Mouse (Mus musculus) cerebellum, postnatal 25 days (tissue): ENCODE measurements around the gene Nnmt.
A peak's percentile ranks its signal among the peaks of the same experiment; 100 is the strongest.

Experiments used
- DNase-seq, 2 experiments: peaks; one replicate each; pipeline ENCODE4 v3.0.0; 2021; ENCODE audit warnings: mixed read lengths in 2 of 2

Gene Nnmt

DNA sequence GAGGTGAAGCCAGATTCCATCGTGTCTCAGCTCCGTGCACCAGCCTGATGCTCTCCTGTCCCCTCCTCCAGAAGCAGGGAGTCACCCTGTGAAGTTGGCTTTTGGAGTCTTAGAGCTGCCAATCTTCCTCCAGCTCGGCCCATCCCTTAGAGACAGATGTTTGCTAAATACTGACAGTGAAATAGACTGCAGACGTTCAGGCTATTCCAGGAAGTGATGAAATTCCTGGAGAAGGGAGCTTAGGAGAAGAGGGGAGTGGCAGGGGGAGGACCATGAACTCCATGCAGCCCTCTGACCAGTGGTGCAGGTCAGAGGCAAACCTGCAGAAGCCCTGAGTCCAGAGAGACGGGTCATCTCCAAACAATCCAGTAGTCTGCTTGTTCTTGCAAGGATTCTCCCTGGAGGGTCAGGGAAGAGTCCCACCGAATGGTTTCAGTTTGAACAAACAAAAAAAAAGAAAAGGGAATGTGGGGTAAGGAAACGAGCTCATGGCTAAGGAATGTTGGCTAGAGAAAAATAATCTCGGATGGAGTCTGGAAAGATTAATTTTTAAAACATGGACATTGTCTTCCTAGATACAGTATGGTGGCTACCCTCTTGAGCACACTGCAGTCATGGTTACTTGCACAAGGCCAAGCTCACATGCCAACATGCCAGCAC lies at the start of gene Nnmt:
TSS of gene Nnmt (minus strand) at position 215 of the 660 bp plus-strand sequence.
- no peak for DNase-seq

DNA sequence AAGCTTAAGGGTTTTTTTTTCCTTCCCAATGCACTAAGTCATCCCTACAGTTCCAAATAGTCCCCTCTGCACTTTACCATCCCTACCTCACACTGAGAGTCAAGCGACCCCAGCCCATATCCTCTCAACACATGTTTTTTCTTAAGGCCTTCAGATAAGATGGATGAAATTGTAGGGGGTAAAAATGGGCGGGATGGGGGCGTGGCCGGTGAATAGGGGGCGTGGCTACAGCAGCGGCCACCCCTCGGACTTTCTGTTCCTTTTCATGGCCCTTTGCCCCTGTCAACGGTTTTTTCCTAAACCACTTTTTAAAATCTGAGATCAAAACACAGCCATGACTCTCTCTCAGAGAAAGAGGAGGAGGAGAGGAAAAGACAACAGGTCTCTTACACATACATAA lies 49.8 kb upstream of the Nnmt start:
- DNase-seq: no peak

DNA sequence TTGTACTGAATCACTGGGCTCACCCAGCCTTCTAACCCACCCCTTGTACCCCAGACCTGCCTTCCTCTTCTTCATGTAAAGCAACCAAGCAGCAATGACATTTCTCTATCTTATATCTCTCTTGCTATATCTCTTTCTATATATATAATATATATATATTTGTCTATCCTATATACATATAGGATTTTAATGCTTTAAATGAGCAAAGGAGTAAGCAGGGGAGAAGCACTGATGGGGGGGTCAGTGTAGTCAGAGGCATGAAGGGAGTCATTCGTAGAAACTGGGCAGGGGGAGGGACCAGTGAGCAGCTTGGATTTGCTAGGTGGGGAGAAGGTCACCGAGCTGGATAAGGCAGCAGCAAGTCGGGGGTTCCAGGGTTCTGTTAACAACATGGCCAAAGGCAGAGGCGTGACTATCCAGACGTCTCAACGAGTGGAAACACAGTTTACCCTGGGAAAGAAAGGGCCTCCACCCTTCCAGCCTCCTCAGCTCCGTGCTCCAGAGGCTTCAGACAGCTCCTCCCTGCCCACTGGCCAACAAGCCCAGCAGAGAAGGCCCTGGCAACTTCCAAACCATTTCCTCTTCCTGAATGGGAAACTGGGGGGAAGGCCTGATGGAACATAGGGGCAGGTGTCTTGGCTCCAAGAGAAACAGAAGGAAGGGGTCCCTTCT lies 48.6 kb upstream of the Nnmt start:
- no peak for DNase-seq

DNA sequence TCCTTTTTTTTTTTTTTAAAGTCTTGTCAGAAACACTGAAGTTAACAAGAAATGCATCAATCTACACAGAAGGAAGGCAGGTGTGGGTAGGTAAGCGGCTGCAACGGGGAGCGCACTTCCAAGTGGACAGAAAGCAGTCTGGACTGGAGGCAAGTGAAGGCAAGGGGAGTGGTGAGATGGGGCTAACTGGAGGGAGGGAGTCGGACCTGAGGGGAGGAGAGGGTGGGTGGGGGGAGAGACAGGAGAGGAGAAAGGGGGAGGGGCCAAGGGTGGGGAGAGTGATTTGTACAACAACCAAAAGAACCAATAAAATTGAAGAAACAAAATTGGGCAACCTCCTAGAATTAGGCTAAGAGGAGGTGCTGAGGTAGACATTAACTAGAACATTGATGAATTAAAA lies 47.1 kb upstream of the Nnmt start:
- no peak for DNase-seq

DNA sequence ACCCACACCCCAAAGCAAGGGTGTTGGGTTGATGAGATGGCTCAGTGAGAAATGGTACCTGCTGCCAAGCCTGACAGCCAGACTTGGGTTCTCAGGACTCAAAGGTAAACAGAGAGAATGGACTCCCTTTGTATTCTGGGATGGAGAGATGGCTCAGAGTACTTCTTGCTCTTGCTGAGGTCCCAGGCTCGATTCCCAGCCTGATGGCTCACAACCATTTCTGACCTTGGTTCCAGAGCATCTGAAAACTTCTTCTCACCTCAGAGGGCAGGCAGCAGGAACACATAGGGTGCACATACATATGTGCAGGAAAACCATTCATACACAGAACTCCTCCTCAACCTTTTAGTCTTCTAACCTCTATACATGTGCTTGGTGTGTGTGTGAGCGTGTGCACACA lies 45.9 kb upstream of the Nnmt start:
- DNase-seq: no peak

DNA sequence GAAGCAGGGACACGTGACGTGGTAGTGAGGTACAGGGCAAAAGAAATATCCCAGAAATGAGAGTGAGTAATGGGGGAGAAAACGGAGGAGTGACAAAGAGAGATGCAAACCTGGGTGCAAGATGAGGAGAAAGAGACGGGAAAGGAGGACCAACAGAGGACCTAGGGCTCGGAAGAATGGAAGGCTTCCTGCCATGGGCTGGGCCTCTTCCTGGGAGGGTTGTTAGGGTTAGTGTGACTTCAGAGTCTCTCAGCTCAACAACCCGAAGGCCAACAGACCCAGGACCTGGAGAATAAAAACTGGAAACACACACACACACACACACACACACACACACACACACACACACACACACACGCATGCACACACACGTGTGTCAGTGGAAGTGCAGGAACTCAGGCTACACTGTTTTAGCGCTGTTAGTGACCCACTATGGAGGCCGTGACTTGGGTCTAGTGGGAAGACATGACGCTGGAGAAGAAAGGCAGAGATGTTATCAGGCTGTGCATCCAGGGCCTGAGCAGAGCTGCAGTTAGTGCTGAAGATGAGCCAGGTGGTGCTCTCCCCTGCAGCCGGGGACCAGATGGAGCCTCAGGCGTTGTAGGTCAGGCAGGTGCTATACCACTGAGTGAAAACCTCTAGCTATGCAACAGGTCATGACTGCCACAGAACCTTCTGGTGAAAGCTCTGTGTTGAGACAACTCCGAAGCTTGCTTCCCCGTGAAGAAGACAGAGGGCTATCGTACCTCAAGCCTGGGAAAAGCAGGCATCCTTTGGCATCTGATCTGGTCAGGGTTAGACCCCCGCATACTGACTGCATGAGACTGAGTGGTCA lies 45.1 kb upstream of the Nnmt start:
- peak; percentile 59 to 67 for DNase-seq

DNA sequence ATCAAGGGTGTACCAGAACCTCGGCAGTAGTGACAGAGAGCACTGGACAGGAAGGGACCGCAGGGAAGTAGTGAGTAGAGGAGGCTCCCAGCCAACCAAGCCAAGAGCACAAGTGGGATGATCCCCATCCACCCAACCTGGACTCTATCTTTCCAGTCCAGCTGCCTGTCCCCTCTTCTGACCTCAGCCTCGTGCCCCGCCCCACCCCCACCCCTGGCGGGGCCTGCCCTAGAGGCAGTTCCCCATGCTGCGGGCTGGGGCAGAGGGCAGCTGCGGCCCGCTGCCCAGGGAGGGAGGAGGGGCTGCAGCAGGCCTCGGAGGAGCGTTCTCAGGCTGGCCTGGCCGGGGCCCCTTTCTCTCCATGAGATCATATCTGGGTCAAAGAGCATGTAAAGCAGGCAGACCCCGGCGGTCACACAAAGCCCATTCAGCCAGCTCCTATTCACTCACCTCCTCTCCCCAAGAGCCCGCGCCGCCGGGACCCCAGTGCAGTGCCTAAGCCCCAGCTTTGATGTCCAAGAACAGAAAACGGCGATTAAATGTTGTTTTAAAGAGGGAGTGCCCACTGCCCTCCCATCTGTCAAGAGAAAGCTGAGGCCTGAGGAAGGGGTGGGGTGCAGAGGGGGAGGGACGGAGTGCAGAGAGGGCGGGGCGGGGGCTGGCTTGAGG lies 44.3 kb upstream of the Nnmt start:
- DNase-seq: peak; percentile 26 to 31

DNA sequence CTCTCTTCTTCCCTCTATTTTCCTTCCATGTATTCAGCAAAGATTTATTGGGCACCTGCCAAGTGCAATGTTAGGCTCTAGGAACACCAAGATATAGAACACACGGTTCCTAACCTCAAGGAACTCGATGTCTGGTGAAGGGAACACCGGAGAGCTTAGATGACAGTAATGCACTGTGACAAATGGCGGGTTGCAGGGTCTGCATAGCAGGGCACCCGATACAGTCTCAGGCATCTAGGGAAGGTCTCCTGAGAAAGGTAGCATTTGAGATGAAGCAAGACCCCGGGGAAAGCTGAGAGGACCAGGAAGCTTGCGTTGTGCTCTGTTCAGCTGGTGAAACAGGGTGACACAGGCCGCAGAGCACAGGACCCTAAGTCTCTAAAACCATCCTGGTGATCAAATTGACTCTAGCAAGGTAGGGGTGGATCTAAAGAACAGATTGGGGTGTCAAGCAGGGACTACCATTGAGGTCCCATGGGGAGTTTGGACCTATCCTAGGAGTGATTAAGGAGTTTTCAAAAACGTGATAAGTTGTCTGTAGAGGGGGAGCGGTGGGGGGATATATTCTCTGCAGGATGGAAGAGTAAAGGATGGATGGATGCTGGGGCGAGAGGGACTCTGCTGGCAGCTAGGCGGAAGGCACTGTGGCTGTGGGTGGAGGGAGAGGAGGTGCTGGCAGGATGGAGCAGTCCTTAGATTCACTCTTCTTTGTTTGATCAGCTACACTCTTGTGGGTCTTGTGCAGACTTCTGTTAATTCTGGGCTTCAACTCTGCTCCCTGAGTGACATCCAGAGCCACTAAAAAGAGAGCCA lies 43.5 kb upstream of the Nnmt start:
- DNase-seq: no peak

DNA sequence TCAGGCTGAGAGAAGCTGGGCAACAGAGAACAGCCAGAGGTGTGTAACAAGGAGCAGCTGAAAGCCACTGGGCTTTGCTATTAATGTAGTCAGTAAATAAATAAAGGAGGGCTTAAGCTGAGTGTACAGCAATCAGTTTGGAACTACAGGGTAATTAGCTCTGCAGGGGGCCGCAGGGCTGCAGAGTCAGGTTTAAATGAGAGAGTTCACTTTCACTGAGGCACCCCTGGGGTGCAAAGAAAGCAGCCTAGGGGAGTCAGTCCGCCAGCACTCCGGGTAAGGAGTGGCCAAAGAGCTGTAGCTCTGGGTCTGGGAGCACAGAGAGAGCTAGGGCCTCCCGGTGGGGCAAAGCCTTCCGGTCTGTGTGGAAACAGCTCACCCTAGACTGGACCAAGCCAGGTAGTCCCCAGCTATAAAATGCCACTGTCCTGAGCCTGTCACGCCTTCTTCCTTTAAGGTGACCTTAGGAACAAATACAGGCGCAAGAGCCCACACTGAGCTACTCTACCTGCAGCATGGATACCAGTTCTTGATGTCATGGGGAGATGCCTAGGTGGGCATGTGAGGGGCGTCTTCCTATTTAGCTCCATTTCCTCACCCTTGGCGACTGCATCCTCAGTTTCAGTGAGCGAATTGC lies 42.8 kb upstream of the Nnmt start:
- DNase-seq: peak; percentile 9 to 12

DNA sequence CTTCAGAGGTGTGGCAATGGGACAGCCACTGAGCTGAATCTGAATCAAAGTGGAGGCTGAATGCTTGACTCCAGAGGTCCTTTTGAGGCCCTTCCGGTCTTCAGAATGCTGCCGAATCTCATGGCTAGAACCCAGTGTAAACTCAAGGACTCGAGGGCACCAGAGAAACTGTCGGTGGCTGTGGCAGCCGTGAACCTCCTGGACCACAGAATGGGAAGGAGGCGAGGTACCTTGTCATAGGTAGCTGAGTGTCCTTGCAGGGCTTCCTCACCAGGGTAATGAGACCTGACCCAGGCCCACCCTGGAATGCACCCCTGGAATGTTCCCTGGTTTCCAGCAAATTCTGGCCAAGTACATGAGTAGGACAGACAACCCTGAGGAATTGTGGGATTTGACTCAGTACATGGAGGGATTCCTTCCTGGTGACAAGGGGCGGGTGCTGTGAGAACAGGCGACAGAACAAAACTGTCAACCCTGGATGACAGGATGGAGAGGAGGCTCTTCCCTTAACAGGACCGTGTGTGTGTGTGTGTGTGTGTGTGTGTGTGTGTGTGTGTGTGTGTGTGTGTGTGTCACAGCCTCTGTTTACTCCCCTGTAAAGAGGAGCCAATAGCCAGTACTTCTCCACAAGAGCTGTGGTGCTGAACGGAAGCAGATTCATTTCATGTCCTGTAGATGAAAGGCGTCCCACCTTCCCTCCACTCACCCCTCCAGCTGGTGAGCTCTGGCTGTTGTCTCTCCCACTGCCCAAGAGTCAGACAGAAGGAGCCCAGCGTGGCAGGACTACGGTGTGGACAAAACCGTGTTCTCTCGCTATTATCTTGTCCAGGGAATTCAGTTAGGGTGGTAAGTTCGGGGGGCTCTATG lies 42.1 kb upstream of the Nnmt start:
- no peak for DNase-seq

DNA sequence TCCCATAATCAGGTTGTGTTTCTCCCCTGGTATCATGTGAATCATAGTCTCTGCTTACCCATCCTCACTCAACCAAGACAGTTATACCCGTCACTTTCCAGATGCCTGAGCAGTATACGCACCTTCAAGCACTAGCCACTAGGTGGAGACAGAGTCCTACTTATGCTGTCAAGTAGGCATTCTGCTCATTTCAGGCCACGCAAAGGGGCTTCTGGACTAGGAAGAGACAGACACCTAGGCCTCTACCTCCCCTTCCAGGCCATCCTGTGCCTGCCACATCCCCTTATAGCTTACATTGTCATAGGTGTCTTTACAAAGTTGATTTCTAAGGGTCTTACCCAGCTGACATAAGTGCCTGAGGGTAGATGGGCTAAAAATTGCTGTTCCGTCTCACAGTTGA lies 41.3 kb upstream of the Nnmt start:
- DNase-seq: peak; percentile 72 to 80

DNA sequence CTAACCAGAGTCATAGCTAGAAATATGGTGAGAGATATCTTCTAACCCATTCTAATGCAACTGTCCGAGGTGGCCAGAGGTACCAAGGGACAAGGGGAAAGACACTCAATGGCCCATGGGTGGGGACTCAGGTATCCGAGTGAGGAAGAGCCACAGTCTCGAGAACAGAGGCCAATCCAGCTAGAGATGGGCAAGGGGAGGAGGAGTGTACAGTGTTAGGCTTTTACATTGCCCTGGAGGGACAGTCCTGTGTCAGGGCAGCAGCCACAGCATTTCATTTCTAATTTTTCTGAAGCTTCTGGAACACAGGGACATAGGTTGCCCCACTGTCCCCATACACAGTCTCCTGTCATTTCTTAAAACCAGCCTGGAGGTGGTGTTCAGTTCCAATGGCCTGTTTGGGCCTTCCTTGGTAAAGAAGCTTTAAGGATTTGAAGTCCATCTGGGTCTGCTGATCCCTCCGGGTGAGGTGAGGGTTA lies 40.7 kb upstream of the Nnmt start:
- DNase-seq: no peak

DNA sequence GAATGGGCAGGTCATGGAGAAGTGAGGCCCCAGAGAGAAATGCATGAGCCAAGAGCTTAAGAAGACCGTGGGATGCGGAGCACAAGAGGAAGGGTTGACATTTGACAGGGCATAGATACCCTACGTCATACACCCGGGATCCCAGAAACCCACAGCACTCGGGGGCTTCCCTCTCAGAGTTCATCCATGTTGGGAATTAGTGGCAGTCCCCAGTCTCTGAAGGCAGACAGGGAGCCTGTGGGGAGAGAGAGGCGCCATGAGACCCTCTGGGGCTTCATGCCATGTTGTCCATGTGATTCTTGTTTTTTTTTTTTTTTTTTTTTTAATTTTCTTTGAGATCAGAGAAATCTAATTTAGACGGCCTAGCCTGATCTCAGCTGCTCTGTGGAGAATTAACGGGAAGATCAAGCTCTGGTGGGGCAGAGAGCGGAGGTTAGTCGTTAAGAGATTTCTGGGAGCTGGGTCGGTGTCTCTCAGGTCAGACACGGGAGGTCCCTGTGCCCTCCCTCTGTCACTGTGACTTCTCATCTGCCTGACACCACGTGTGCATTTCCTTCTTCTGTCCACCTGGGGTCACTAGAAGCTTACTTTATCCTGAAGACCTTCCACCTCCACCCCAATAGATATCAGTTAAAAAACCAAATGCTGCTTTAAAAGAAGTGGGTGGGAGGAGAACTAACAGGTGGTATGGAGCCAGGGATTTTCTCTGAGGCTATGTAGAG lies 40.1 kb upstream of the Nnmt start:
- peak; percentile 52 to 64 for DNase-seq

DNA sequence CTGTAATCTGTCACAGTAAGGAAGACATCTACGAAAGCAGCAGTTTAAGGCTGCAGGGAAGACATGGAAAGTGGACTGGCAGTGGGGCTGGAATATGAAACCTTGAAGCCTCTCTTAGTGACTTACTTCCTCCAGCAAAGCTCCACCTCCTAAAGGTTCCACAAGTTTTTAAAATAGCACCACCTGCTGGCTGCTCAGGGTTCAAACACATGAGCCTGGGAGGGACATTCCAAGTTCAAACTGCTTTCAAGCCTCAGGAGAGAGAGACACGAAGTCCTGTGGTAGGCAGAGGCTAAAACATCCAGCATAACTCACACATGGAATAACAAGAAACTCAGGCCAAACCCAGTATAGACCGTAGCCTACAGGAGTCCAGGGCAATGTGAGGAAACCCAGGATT lies 39.4 kb upstream of the Nnmt start:
- peak in 1 of 2 experiments; percentile 1 for DNase-seq

DNA sequence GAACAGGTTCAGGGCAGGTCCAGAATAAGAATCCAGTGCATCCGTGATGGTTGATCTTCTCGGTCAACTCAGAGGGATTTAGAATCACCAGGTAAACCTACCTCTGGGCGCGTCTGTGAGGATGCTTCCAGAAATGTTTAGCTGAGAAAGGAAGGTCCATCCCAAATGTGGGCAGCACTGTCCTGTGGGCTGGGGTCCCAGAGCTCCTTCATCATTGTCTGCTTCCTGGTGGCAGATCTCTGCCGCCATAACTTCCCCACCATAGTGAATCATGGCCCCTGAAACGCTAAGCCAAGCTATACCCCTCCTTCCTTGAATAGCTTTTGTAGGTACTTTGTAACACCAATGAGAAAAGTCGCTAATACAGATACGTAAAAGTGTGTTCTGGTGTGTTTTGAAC lies 36.7 kb upstream of the Nnmt start:
- DNase-seq: peak in 1 of 2 experiments; percentile 0

DNA sequence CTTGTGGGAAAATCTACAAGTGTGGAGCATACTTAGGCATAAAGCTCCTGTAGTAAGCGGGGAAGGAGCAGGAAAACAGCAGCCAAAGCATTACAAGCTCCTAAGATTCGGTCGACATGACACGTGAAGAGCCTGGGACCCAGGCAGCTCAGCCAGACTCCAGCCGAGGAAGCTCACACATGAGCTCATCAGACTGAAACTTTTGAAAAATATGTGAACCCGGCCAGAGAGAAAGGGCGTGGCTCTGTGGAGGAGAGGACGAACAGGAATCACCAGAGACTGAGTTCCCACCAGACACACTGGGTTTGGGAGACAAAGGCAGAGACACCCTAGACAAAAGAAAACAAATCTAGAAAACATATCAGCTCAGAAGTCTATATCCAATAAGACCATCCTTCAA lies 35.9 kb upstream of the Nnmt start:
- no peak for DNase-seq

DNA sequence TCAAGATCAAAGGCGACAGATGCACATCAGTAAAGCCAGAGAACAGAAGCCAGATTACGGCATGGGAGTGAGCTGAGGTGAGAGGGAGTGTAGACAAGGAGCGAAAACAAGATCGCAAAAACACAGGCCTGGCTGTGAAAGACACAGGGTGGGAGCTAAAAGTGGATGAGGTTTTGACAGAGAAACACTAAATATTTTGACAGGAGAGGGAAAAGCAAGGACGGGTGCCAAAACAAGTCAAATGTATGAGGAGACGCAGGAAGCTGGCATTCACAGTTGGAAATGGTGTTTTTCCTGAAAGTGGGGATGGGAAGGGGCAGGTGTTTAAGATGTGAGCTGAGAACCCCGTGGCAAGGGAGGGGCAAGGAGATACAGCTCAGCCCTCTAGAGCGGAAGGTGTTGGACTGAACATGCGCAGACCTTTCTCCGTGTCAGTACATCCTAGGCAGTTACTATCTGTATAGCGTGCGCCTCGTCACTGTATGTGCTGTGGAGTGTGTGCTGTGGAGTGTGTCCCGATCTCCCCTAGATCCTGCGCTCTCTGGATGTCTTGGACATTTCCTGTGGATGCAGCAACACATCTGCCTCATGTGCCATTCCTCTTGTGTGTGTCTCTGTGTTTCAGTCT lies 33.3 kb upstream of the Nnmt start:
- peak in 1 of 2 experiments; percentile 0 for DNase-seq

DNA sequence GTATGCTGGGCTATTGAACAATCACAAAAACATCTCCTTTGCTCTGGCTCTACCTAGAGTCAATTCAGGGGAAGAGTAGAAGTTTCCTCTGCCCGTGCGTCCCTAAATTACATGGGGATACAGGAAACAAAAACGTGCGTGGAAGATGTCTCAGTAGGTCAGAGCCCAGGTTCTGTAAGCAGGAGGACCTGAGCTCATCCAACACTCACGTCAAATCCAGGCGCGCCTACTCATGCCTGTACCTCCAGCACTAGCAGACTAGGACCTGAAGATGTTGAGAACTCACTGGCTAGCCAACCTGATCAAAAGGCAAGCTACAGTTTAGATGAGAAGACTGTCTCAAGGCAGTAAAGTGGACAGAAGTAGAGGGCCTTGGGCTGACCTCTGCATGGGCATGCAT lies 32.2 kb upstream of the Nnmt start:
- peak in 1 of 2 experiments; percentile 1 for DNase-seq

DNA sequence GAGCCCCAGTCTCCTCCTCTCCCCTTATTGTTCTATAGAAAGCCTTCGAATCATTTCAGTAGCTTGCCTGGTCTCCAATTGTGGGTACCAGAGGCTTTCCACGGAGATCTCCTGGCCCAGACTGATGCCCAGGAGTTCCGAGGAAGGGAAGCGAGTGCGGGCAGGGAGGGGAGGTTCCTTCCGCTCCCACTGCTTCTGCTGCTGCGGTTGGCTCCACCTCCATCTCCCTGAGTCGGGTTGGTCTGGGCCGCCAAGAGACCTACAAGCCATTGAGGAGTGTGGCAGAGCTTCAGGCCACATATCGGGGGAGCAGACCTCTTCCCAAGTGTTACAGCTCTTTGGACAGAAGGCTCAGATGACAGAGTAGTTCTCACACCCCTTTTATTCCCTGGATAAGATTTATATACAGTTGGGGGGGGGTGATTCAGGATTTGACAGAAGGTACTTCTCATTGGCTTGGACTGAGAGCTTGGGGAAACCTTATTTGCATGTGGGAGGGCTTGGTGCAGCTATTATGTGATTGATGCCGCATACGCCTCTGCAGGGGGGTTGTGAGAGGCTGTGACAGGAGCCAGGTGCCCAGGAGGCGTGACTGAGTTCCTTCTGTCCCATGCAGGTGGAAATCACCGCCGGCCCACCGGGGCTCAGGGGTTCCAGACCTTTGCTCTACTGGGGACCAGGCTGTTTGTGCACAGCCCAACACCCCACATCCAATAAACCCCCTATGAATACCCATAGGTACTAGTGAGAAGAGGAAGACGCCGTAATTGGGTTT lies 30.8 kb upstream of the Nnmt start:
- no peak for DNase-seq
